Mouse (Mus musculus) urinary bladder, postnatal 0 days (tissue): ENCODE results near the gene Tep1. TPM values are rescaled to one million over a fixed set of nuclear protein-coding genes. Genes with fewer than 3 reads are reported as not detected.

Experiments used
- polyA plus RNA-seq: library from polyadenylated mRNA; unstranded; fragments of >200 nt; fragmentation: Nextera tagmentation; extraction: Ambion mirVana; gene quantifications from 2 replicates; pipeline ENCODE4 v1.2.1, GENCODE M21; 2015

Tep1 gene
- 6.8 and 7.5 TPM in 2 replicates for polyA plus RNA-seq

GRCm38 (mm10) chr14:50869889-50870804 lies at the start of gene Tep1:
TSS of gene Tep1 (minus strand) at chr14:50870560.

GRCm38 (mm10) chr14:50897374-50897765 lies 27.0 kb upstream of the Tep1 start, which contains the start of gene Klhl33:
TSS of gene Klhl33 (minus strand) at chr14:50897507.

GRCm38 (mm10) chr14:50807487-50808072 lies 62.8 kb downstream of the Tep1 start, which contains the start of the genes Ccnb1ip1 and Parp2:
TSS of gene Ccnb1ip1 (minus strand) at chr14:50807732.
TSS of gene Parp2 (plus strand) at chr14:50807841.

GRCm38 (mm10) chr14:50785251-50785637 lies 85.1 kb downstream of the Tep1 start, which contains the start of gene Ttc5:
TSS of gene Ttc5 (minus strand) at chr14:50785519.

Other genes starting within 250 kb of the Tep1 start
- not detected in 2 replicates for gene Olfr745, start 231.2 kb downstream of the Tep1 start, polyA plus RNA-seq
- gene Olfr746, start 223.5 kb downstream of the Tep1 start, polyA plus RNA-seq, result not detected in 2 replicates
- gene Olfr747, start 177.4 kb downstream of the Tep1 start, polyA plus RNA-seq, result not detected in 2 replicates
- not detected in 2 replicates for gene Olfr748, start 163.2 kb downstream of the Tep1 start, polyA plus RNA-seq
- not detected in 2 replicates for gene Olfr749, start 125.5 kb downstream of the Tep1 start, polyA plus RNA-seq
- 36.4 and 40.1 TPM in 2 replicates for gene Ttc5, start 85.0 kb downstream of the Tep1 start, polyA plus RNA-seq
- not detected in 2 replicates for gene Ccnb1ip1, start 62.8 kb downstream of the Tep1 start, polyA plus RNA-seq
- 26.6 and 27.3 TPM in 2 replicates for gene Parp2, start 62.7 kb downstream of the Tep1 start, polyA plus RNA-seq
- gene Klhl33, start 26.9 kb upstream of the Tep1 start, polyA plus RNA-seq, result 0.31 and 0.64 TPM in 2 replicates
- 78.2 and 87.5 TPM in 2 replicates for gene Osgep, start 54.3 kb upstream of the Tep1 start, polyA plus RNA-seq
- gene Apex1, start 54.4 kb upstream of the Tep1 start, polyA plus RNA-seq, result 91.5 and 98.7 TPM in 2 replicates
- 32.4 and 42.5 TPM in 2 replicates for gene Pip4p1, start 60.3 kb upstream of the Tep1 start, polyA plus RNA-seq
- gene Pnp, start 60.5 kb upstream of the Tep1 start, polyA plus RNA-seq, result 46.9 and 49.2 TPM in 2 replicates
- gene Gm49342, start 74.0 kb upstream of the Tep1 start, polyA plus RNA-seq, result not detected in 2 replicates
- 0.75 and 1.3 TPM in 2 replicates for gene Pnp2, start 85.4 kb upstream of the Tep1 start, polyA plus RNA-seq
- gene Rnase10, start 137.2 kb upstream of the Tep1 start, polyA plus RNA-seq, result 0.21 TPM in 1 of 2 replicates, not detected in the other
- gene Rnase9, start 171.3 kb upstream of the Tep1 start, polyA plus RNA-seq, result not detected in 2 replicates
- gene Rnase11, start 179.6 kb upstream of the Tep1 start, polyA plus RNA-seq, result not detected in 2 replicates
- gene Rnase12, start 187.1 kb upstream of the Tep1 start, polyA plus RNA-seq, result 0.19 and 0.34 TPM in 2 replicates
- gene Olfr750, start 203.9 kb upstream of the Tep1 start, polyA plus RNA-seq, result not detected in 2 replicates
- 97.5 and 101 TPM in 2 replicates for gene Rnase4, start 220.5 kb upstream of the Tep1 start, polyA plus RNA-seq
- gene Ang, start 220.6 kb upstream of the Tep1 start, polyA plus RNA-seq, result 12.3 and 13.3 TPM in 2 replicates
- gene Eddm3b, start 243.9 kb upstream of the Tep1 start, polyA plus RNA-seq, result not detected in 2 replicates